29 mouse cellular contexts compared by ENCODE assay signal in the genomic region with DNA sequence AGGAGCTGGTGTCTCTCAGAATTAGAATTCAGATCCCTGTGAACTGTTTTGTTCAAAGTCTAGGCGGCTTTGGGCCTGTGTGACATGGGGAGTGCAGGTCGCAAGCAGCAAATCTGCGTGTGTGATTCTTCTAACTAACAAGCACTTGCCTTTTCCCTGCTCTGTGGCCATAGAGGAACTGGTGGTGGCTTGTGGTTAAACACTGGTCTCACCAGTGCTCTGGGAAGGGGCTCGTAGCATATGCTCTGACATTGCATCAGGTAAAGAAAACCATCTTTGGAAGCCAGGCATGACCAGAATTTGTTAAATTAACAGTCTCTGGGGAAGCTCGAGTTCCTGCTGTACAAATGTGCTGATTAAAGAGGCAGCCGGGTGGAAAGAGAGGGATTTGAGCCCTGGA.
A peak's percentile ranks its signal among the peaks of the same experiment; 100 is the strongest.
DNase-seq lines count a peak whose midpoint lies in the region; ATAC-seq and TF ChIP-seq lines count a peak whose summit lies in the region.
"Had no signal": no experiment of that assay in that cellular context is flagged by ENCODE, and none has a peak within 500 bp of the region (broad histone marks: within the 10 kb centered on the region; RNA-seq: fewer than 3 reads in every experiment).

No protein-coding gene starts in this region.

- intact Hi-C loops in left cerebral cortex, adult 2 months (cut with DNase I) = loop anchor here (5.0 kb wide), 1 partner anchor 267 kb away; no protein-coding TSS in a partner anchor

- TF ChIP-seq EP300 in CH12.LX (IDR thresholded peaks at IDR 0.05; ENCODE audit: low read length) = no peak

- no peak for ATAC-seq in embryonic facial prominence, embryonic 11.5 days (replicated peaks; ENCODE audit: insufficient number of reproducible peaks, low FRiP score, low TSS enrichment, low read depth)
- peak; percentile 48 for ATAC-seq in common myeloid progenitor, adult 5-6 weeks (replicated peaks; ENCODE audit: low read depth, poor library complexity, severe bottlenecking)
- ATAC-seq: activated CD4-positive, CD25-positive, alpha-beta regulatory T cell, adult 4 months; forebrain, embryonic 13.5 days; forebrain, embryonic 16.5 days; hindbrain, postnatal 0 days; inflammation-experienced regulatory T-cells, adult 6 months; intestine, embryonic 16.5 days had no signal

- no peak for TF ChIP-seq CTCF in CH12.LX (conservative IDR thresholded peaks at IDR 0.05 in 1 of 2, IDR thresholded peaks at IDR 0.05 in 1 of 2; ENCODE audit: low read depth in 2 of 2, low read length in 2 of 2)
- no peak for TF ChIP-seq CTCF in left cerebral cortex, adult 2 months (IDR thresholded peaks at IDR 0.05)

- H3K4me1 ChIP-seq in embryonic facial prominence, embryonic 11.5 days (ENCODE audit: control insufficient read depth, insufficient read depth, low read length) = no peaks in the 10 kb centered on the region
- peaks cover 20% of the 10 kb centered on the region for H3K4me1 ChIP-seq in embryonic facial prominence, embryonic 10.5 days
- peaks cover 0 to 61% of the 10 kb centered on the region in 2 experiments; a peak in 2 of 4 replicates for H3K4me1 ChIP-seq in CH12.LX (ENCODE audit: control insufficient read depth in 1 of 2, insufficient read depth in 2 of 2)

- peak; percentile 33 for DNase-seq in embryonic facial prominence, embryonic 11.5 days (ENCODE audit: low spot score)
- DNase-seq in embryonic facial prominence, embryonic 10.5 days (ENCODE audit: low spot score) = no peak
- peak; percentile 23 for DNase-seq in CH12.LX (ENCODE audit: extremely low read depth)
- DNase-seq in left cerebral cortex, adult 2 months (ENCODE audit: extremely low spot score in 1 of 2, low spot score in 2 of 2) = no peak
- no peak for DNase-seq in ovary, adult 18-20 months (ENCODE audit: low spot score)
- DNase-seq: adrenal gland, adult 8-10 months; adrenal gland, postnatal 25 days; cerebellum, adult 11-12 months; cerebellum, adult 8-10 months; cerebellum, postnatal 10 days; cerebellum, postnatal 36 days; gastrocnemius, postnatal 10 days; gastrocnemius, postnatal 36 days; heart, adult 18-20 months; heart, postnatal 14 days; heart, postnatal 4 days had no signal

- no peak overlapping the region for H3K27ac ChIP-seq in embryonic facial prominence, embryonic 11.5 days (replicated peaks; ENCODE audit: low read depth, low read length)
- no peak overlapping the region for H3K27ac ChIP-seq in embryonic facial prominence, embryonic 10.5 days (replicated peaks)
- no peak overlapping the region for H3K27ac ChIP-seq in CH12.LX (ENCODE audit: insufficient read depth, low read depth)
- no peak overlapping the region for H3K27ac ChIP-seq in left cerebral cortex, adult 2 months
- H3K27ac ChIP-seq: embryonic facial prominence, embryonic 13.5 days; forebrain, embryonic 13.5 days; heart, embryonic 10.5 days; heart, embryonic 13.5 days; hindbrain, embryonic 14.5 days; hindbrain, postnatal 0 days had no signal

- no peak for TF ChIP-seq RAD21 in CH12.LX (IDR thresholded peaks at IDR 0.05; ENCODE audit: low read depth, low read length)

- H3K4me3 ChIP-seq in embryonic facial prominence, embryonic 11.5 days (ENCODE audit: low read depth, low read length) = no peak overlapping the region
- no peak overlapping the region for H3K4me3 ChIP-seq in embryonic facial prominence, embryonic 10.5 days
- no peak overlapping the region for H3K4me3 ChIP-seq in CH12.LX (replicated peaks in 1 of 3; ENCODE audit: low read depth in 2 of 3, low read length in 2 of 3, poor library complexity in 1 of 3)
- H3K4me3 ChIP-seq in left cerebral cortex, adult 2 months = no peak overlapping the region
- H3K4me3 ChIP-seq: embryonic facial prominence, embryonic 13.5 days; erythroblast, embryonic 14.5 days; forebrain, embryonic 13.5 days; heart, embryonic 10.5 days; heart, embryonic 13.5 days had no signal

- no peak overlapping the region for H3K9ac ChIP-seq in embryonic facial prominence, embryonic 11.5 days (replicated peaks; ENCODE audit: low read length)
- no peak overlapping the region for H3K9ac ChIP-seq in CH12.LX (ENCODE audit: insufficient read depth, low read depth)
- H3K9ac ChIP-seq: embryonic facial prominence, embryonic 13.5 days; forebrain, embryonic 13.5 days; heart, embryonic 13.5 days; hindbrain, embryonic 14.5 days had no signal

- H3K4me2 ChIP-seq in embryonic facial prominence, embryonic 11.5 days (ENCODE audit: low read depth, low read length) = no peak overlapping the region
- no peak overlapping the region for H3K4me2 ChIP-seq in CH12.LX (ENCODE audit: insufficient read depth, low read depth, poor library complexity, severe bottlenecking)
- H3K4me2 ChIP-seq: embryonic facial prominence, embryonic 13.5 days; forebrain, embryonic 13.5 days; heart, embryonic 13.5 days; hindbrain, embryonic 14.5 days had no signal

- no peaks in the 10 kb centered on the region for H3K79me2 ChIP-seq in CH12.LX (replicated peaks; ENCODE audit: control insufficient read depth, extremely low read depth, insufficient read depth, poor library complexity, severe bottlenecking)

- in situ Hi-C loops in CH12.LX (cut with MboI; ENCODE audit: low pct_ligation_motif_present, low pct_unique_long_range_greater_than_20kb, low sequenced_read_pairs) = no loop called here

- no peaks in the 10 kb centered on the region for H3K36me3 ChIP-seq in embryonic facial prominence, embryonic 11.5 days (replicated peaks; ENCODE audit: control insufficient read depth, insufficient read depth, low read depth, low read length)
- H3K36me3 ChIP-seq in embryonic facial prominence, embryonic 10.5 days (replicated peaks) = no peaks in the 10 kb centered on the region
- no peaks in the 10 kb centered on the region for H3K36me3 ChIP-seq in CH12.LX (replicated peaks in 1 of 2; ENCODE audit: control insufficient read depth in 1 of 2, insufficient read depth in 1 of 2, low read length in 1 of 2)
- H3K36me3 ChIP-seq: embryonic facial prominence, embryonic 13.5 days; G1E; heart, embryonic 10.5 days; heart, embryonic 13.5 days had no signal

- dilution Hi-C loops in CH12.LX (cut with MboI; ENCODE audit: extremely low pct_ligation_motif_present, extremely low pct_unique_long_range_greater_than_20kb, low sequenced_read_pairs) = no loop called here

- TF ChIP-seq POLR2A in CH12.LX (IDR thresholded peaks at IDR 0.05; ENCODE audit: low read depth, low read length) = no peak

- H3K27me3 ChIP-seq in embryonic facial prominence, embryonic 11.5 days (ENCODE audit: control insufficient read depth, insufficient read depth, low read length) = no peaks in the 10 kb centered on the region
- H3K27me3 ChIP-seq in embryonic facial prominence, embryonic 10.5 days (replicated peaks; ENCODE audit: low read depth, poor library complexity, severe bottlenecking) = no peaks in the 10 kb centered on the region
- no peaks in the 10 kb centered on the region for H3K27me3 ChIP-seq in CH12.LX (replicated peaks)
- H3K27me3 ChIP-seq: embryonic facial prominence, embryonic 13.5 days; forebrain, embryonic 13.5 days had no signal

- WGBS in embryonic facial prominence, embryonic 11.5 days = 66% methylated on average over 6 of the region's 6 CpGs
- WGBS in embryonic facial prominence, embryonic 10.5 days = 71% methylated on average over 6 of the region's 6 CpGs

- no peaks in the 10 kb centered on the region for H3K9me3 ChIP-seq in embryonic facial prominence, embryonic 11.5 days (replicated peaks; ENCODE audit: control insufficient read depth, low read length)
- no peaks in the 10 kb centered on the region for H3K9me3 ChIP-seq in embryonic facial prominence, embryonic 10.5 days
- H3K9me3 ChIP-seq in CH12.LX (replicated peaks; ENCODE audit: low read length) = no peaks in the 10 kb centered on the region
- H3K9me3 ChIP-seq: embryonic facial prominence, embryonic 13.5 days; forebrain, embryonic 13.5 days; heart, embryonic 10.5 days; heart, embryonic 13.5 days had no signal

TF ChIP-seq in CH12.LX, 34 proteins besides CTCF, POLR2A, EP300 and RAD21:
- no peak for TF ChIP-seq E2F4 (IDR thresholded peaks at IDR 0.05; ENCODE audit: insufficient replicate concordance, low read depth, low read length)
- no peak for TF ChIP-seq ELF1 (IDR thresholded peaks at IDR 0.05; ENCODE audit: low read depth, low read length)
- TF ChIP-seq ZKSCAN1 (IDR thresholded peaks at IDR 0.05; ENCODE audit: borderline replicate concordance, low read depth, low read length) = no peak
- no peak for TF ChIP-seq JUND (conservative IDR thresholded peaks at IDR 0.05; ENCODE audit: low read depth, low read length)
- no peak for TF ChIP-seq HCFC1 (IDR thresholded peaks at IDR 0.05; ENCODE audit: low read depth, low read length)
- TF ChIP-seq USF1 (IDR thresholded peaks at IDR 0.05; ENCODE audit: low read depth, low read length) = no peak
- TF ChIP-seq SIN3A (IDR thresholded peaks at IDR 0.05; ENCODE audit: low read length) = no peak
- no peak for TF ChIP-seq BHLHE40 (IDR thresholded peaks at IDR 0.05; ENCODE audit: low read depth, low read length)
TF ChIP-seq in CH12.LX: peak in this region for 0.

Comparison
In these comparisons a context has a peak if more than half of its experiments do, and no peak if none do; other contexts are left out.
1. DNase-seq: peak in embryonic facial prominence, embryonic 11.5 days (single experiment) and CH12.LX (single experiment); none in embryonic facial prominence, embryonic 10.5 days (single experiment), left cerebral cortex, adult 2 months (0 of 2) and ovary, adult 18-20 months (single experiment).